Mouse (Mus musculus): ENCODE measurements around the gene Igfbp5. TPM values are rescaled to one million over a fixed set of nuclear protein-coding genes. Genes with fewer than 3 reads are reported as not detected.
A peak's percentile ranks its signal among the peaks of the same experiment; 100 is the strongest.

Igfbp5 gene
- total and polyA plus RNA-seq, 3 experiments, result 0.03 TPM; not detected in 2

- Histone ChIP-seq H3K9ac (ENCODE audit: control insufficient read depth, low read depth, low read length, poor library complexity, severe bottlenecking) (no peak overlapping the region), H3K79me2 (ENCODE audit: control insufficient read depth, insufficient read depth, low read length, poor library complexity) (no peaks in the 10 kb centered on the region), H3K4me1 (ENCODE audit: control insufficient read depth in 1 of 2, insufficient read depth in 2 of 2, low read length in 2 of 2) (no peaks in the 10 kb centered on the region), H3K27me3 (ENCODE audit: control insufficient read depth in 1 of 2, insufficient read depth in 2 of 2, low read length in 2 of 2) (no peaks in the 10 kb centered on the region), H3K9me3 (replicated peaks; ENCODE audit: insufficient read depth, low read length) (no peaks in the 10 kb centered on the region), H3K4me3 (ENCODE audit: control insufficient read depth in 1 of 2, insufficient read depth in 1 of 2, low read depth in 2 of 2, low read length in 2 of 2) (no peak overlapping the region), H3K27ac (ENCODE audit: control insufficient read depth, low read depth, low read length) (no peak overlapping the region), H3K36me3 (ENCODE audit: control insufficient read depth in 1 of 2, insufficient read depth in 2 of 2, low read length in 2 of 2) (no peaks in the 10 kb centered on the region)
- TF ChIP-seq SMC3 (IDR thresholded peaks at IDR 0.05; ENCODE audit: low read depth, low read length) (peak; percentile 90), CTCF (IDR thresholded peaks at IDR 0.05 in 2 of 3, conservative IDR thresholded peaks at IDR 0.05 in 1 of 3; ENCODE audit: control insufficient read depth in 1 of 3, insufficient read depth in 1 of 3, low read depth in 2 of 3, low read length in 3 of 3, poor library complexity in 1 of 3, severe bottlenecking in 1 of 3) (peak; percentile 89 to 96 (median 90)), UBTF (IDR thresholded peaks at IDR 0.05; ENCODE audit: borderline replicate concordance, insufficient read depth, low read depth, low read length) (no peak), ZC3H11A (IDR thresholded peaks at IDR 0.05; ENCODE audit: low read depth, low read length) (peak; percentile 80), RAD21 (IDR thresholded peaks at IDR 0.05; ENCODE audit: low read depth, low read length) (peak; percentile 99)
- DNase-seq (ENCODE audit: low read depth, low spot score), result peak; percentile 65
Observed at GRCm38 (mm10) chr1:72854337-72855237, 20.1 kb downstream of the Igfbp5 start.

DNA sequence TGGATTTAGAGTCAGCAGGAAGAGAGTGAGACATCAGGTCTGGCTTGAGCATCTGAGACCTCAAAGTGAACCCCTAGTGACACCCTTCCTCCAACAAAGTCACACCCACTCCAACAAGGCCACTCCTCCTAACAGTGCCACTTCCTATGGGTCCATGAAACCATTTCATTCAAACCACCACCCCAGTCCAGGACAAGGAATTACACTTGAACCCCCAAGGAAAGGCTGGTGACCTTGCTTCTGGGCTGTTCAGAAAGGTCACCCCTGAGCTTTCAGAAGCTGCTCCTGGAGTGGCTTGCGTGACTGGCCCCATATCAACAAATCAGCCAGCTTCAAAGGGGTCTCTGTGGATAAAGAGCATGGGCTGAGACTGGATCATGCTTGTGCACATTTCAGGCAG is 20.9 kb downstream of the Igfbp5 start:
- Histone ChIP-seq H3K36me3 (ENCODE audit: control insufficient read depth in 1 of 2, insufficient read depth in 2 of 2, low read length in 2 of 2) (no peaks in the 10 kb centered on the region), H3K4me1 (ENCODE audit: control insufficient read depth in 1 of 2, insufficient read depth in 2 of 2, low read length in 2 of 2) (no peaks in the 10 kb centered on the region), H3K9ac (ENCODE audit: control insufficient read depth, low read depth, low read length, poor library complexity, severe bottlenecking) (no peak overlapping the region), H3K9me3 (replicated peaks; ENCODE audit: insufficient read depth, low read length) (no peaks in the 10 kb centered on the region), H3K4me3 (ENCODE audit: control insufficient read depth in 1 of 2, insufficient read depth in 1 of 2, low read depth in 2 of 2, low read length in 2 of 2) (no peak overlapping the region), H3K27me3 (ENCODE audit: control insufficient read depth in 1 of 2, insufficient read depth in 2 of 2, low read length in 2 of 2) (no peaks in the 10 kb centered on the region), H3K79me2 (ENCODE audit: control insufficient read depth, insufficient read depth, low read length, poor library complexity) (no peaks in the 10 kb centered on the region), H3K27ac (ENCODE audit: control insufficient read depth, low read depth, low read length) (no peak overlapping the region)
- TF ChIP-seq CTCF (IDR thresholded peaks at IDR 0.05 in 2 of 3, conservative IDR thresholded peaks at IDR 0.05 in 1 of 3; ENCODE audit: control insufficient read depth in 1 of 3, insufficient read depth in 1 of 3, low read depth in 2 of 3, low read length in 3 of 3, poor library complexity in 1 of 3, severe bottlenecking in 1 of 3), result no peak
- TF ChIP-seq POLR2A (IDR thresholded peaks at IDR 0.05; ENCODE audit: control insufficient read depth in 1 of 2, insufficient read depth in 1 of 2, low read depth in 1 of 2, low read length in 2 of 2, poor library complexity in 1 of 2), result no peak
- no peak for TF ChIP-seq NELFE (IDR thresholded peaks at IDR 0.05; ENCODE audit: low read depth, low read length)
- TF ChIP-seq GABPA (IDR thresholded peaks at IDR 0.05; ENCODE audit: low read depth, low read length), result no peak
- no peak for DNase-seq (ENCODE audit: low read depth, low spot score)

- no peak overlapping the region for H3K27ac ChIP-seq (ENCODE audit: control insufficient read depth, low read depth, low read length)
- H3K9me3 ChIP-seq (replicated peaks; ENCODE audit: insufficient read depth, low read length), result no peaks in the 10 kb centered on the region
- no peaks in the 10 kb centered on the region for H3K27me3 ChIP-seq (ENCODE audit: control insufficient read depth in 1 of 2, insufficient read depth in 2 of 2, low read length in 2 of 2)
- no peaks in the 10 kb centered on the region for H3K79me2 ChIP-seq (ENCODE audit: control insufficient read depth, insufficient read depth, low read length, poor library complexity)
- DNase-seq (ENCODE audit: low read depth, low spot score), result no peak
- H3K9ac ChIP-seq (ENCODE audit: control insufficient read depth, low read depth, low read length, poor library complexity, severe bottlenecking), result no peak overlapping the region
- H3K4me1 ChIP-seq (ENCODE audit: control insufficient read depth in 1 of 2, insufficient read depth in 2 of 2, low read length in 2 of 2), result no peaks in the 10 kb centered on the region
- H3K36me3 ChIP-seq (ENCODE audit: control insufficient read depth in 1 of 2, insufficient read depth in 2 of 2, low read length in 2 of 2), result no peaks in the 10 kb centered on the region
- no peak overlapping the region for H3K4me3 ChIP-seq (ENCODE audit: control insufficient read depth in 1 of 2, insufficient read depth in 1 of 2, low read depth in 2 of 2, low read length in 2 of 2)
- TF ChIP-seq BHLHE40 (IDR thresholded peaks at IDR 0.05; ENCODE audit: borderline replicate concordance, low read depth, low read length) (no peak), CTCF (IDR thresholded peaks at IDR 0.05 in 2 of 3, conservative IDR thresholded peaks at IDR 0.05 in 1 of 3; ENCODE audit: control insufficient read depth in 1 of 3, insufficient read depth in 1 of 3, low read depth in 2 of 3, low read length in 3 of 3, poor library complexity in 1 of 3, severe bottlenecking in 1 of 3) (no peak), MAFK (IDR thresholded peaks at IDR 0.05; ENCODE audit: borderline replicate concordance, low read depth, low read length) (no peak), ELF1 (IDR thresholded peaks at IDR 0.05; ENCODE audit: low read depth, low read length) (no peak), SMC3 (IDR thresholded peaks at IDR 0.05; ENCODE audit: low read depth, low read length) (no peak), ZC3H11A (IDR thresholded peaks at IDR 0.05; ENCODE audit: low read depth, low read length) (no peak), TCF12 (IDR thresholded peaks at IDR 0.05; ENCODE audit: low read depth, low read length) (no peak), HCFC1 (IDR thresholded peaks at IDR 0.05; ENCODE audit: low read depth, low read length) (no peak), ETS1 (IDR thresholded peaks at IDR 0.05; ENCODE audit: low read depth, low read length) (no peak), MAZ (IDR thresholded peaks at IDR 0.05; ENCODE audit: low read depth, low read length) (no peak), GABPA (IDR thresholded peaks at IDR 0.05; ENCODE audit: low read depth, low read length) (no peak), NRF1 (IDR thresholded peaks at IDR 0.05; ENCODE audit: insufficient read depth, low read depth, low read length, poor library complexity, severe bottlenecking) (no peak), MYC (IDR thresholded peaks at IDR 0.05; ENCODE audit: low read depth, low read length) (no peak), USF1 (IDR thresholded peaks at IDR 0.05; ENCODE audit: low read depth, low read length) (no peak), E2F4 (IDR thresholded peaks at IDR 0.05; ENCODE audit: borderline replicate concordance, low read depth, low read length) (no peak), ZMIZ1 (IDR thresholded peaks at IDR 0.05; ENCODE audit: low read depth, low read length) (no peak), EP300 (IDR thresholded peaks at IDR 0.05; ENCODE audit: low read depth in 1 of 2, low read length in 2 of 2) (no peak), USF2 (IDR thresholded peaks at IDR 0.05; ENCODE audit: borderline replicate concordance in 1 of 2, insufficient read depth in 1 of 2, low read depth in 1 of 2, low read length in 2 of 2) (no peak)
Observed at GRCm38 (mm10) chr1:72849037-72849436, 25.6 kb downstream of the Igfbp5 start.
